Mouse (Mus musculus): ENCODE results near the gene Pet100.

DNA sequence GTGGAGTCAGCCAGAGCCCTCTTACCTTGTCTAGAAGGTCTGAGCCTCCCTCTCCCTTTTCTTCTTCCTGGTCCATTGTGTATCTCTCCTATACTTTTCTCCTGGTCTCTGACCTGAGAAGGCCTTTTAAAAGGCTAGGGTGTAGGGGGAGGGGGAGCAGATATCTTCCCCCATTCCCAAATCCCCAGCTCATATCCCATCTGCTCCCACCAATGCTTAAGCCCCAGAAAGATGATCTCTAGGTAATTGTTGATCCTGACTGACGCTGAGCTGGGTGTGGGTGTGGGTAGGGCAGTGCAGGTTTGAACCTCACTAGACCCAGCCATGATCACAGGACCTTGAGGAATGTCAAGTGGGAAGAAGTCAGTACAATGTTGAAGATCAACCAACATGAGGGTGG is 4.1 kb downstream of the Pet100 start, which contains the start of gene Pcp2:
- no peak for TF ChIP-seq POLR2A (IDR thresholded peaks at IDR 0.05; ENCODE audit: extremely low read depth, insufficient read depth, low read length)
- no peak for TF ChIP-seq CTCF (IDR thresholded peaks at IDR 0.05; ENCODE audit: extremely low read depth, insufficient read depth, low read length)

All from cortical plate, adult 2 months (tissue).